Mouse (Mus musculus) MEL (cell line): ENCODE measurements around the gene Fbxo6. TPM values are rescaled to one million over a fixed set of nuclear protein-coding genes. Genes with fewer than 3 reads are reported as not detected.

Experiments
- DNase-seq: peaks from one replicate; pipeline ENCODE4 v3.0.0; 2011; ENCODE audit warnings: low read depth, low spot score
- H3K27ac ChIP-seq: 2 replicates; pipeline ENCODE4 v1.5.1; 2012; ENCODE audit warnings: low read depth, mild to moderate bottlenecking, control low read depth, low read length, moderate library complexity; ENCODE audit not compliant: control insufficient read depth
- H3K27me3 ChIP-seq, 2 experiments: fragments of 150-350 bp in 1 of 2; sonication (generic) in 1 of 2; 2 replicates each; pipeline ENCODE4 v1.6.1; 2012; ENCODE audit warnings: low read length in 2 of 2, mild to moderate bottlenecking in 2 of 2, improper control_type of control experiment in 1 of 2, moderate library complexity in 1 of 2; ENCODE audit not compliant: insufficient read depth in 2 of 2, control insufficient read depth in 1 of 2
- H3K36me3 ChIP-seq, 2 experiments: 2 replicates each; pipeline ENCODE4 v1.6.1; 2012 to 2014; ENCODE audit warnings: low read length in 2 of 2, improper control_type of control experiment in 1 of 2, inconsistent platforms in 1 of 2, mild to moderate bottlenecking in 1 of 2; ENCODE audit not compliant: insufficient read depth in 2 of 2, control insufficient read depth in 1 of 2
- H3K4me1 ChIP-seq, 2 experiments: fragments of 150-350 bp in 1 of 2; sonication (generic) in 1 of 2; 2 replicates each; pipeline ENCODE4 v1.6.1; 2012; ENCODE audit warnings: low read length in 2 of 2, improper control_type of control experiment in 1 of 2, mild to moderate bottlenecking in 1 of 2; ENCODE audit not compliant: insufficient read depth in 2 of 2, control insufficient read depth in 1 of 2
- H3K4me3 ChIP-seq, 2 experiments: fragments of 150-350 bp in 1 of 2; sonication (generic) in 1 of 2; 2 replicates each; pipeline ENCODE4 v1.5.1; 2012; ENCODE audit warnings: low read depth in 2 of 2, low read length in 2 of 2, mild to moderate bottlenecking in 2 of 2, moderate library complexity in 2 of 2, control low read depth in 1 of 2, improper control_type of control experiment in 1 of 2; ENCODE audit not compliant: control insufficient read depth in 1 of 2, insufficient read depth in 1 of 2
- H3K79me2 ChIP-seq: 2 replicates; pipeline ENCODE4 v1.6.1; 2012; ENCODE audit warnings: mild to moderate bottlenecking, low read length, moderate library complexity; ENCODE audit not compliant: control insufficient read depth, poor library complexity, insufficient read depth
- H3K9ac ChIP-seq: 2 replicates; pipeline ENCODE4 v1.6.1; 2012; ENCODE audit warnings: low read depth, mild to moderate bottlenecking, control low read depth, low read length, moderate library complexity; ENCODE audit not compliant: control insufficient read depth, poor library complexity, severe bottlenecking
- H3K9me3 ChIP-seq: fragments of 150-350 bp; sonication (generic); replicated peaks from 2 replicates; pipeline ENCODE4 v1.6.1; 2012; ENCODE audit warnings: mild to moderate bottlenecking, low read length, improper control_type of control experiment, moderate library complexity; ENCODE audit not compliant: insufficient read depth
- CHD1 ChIP-seq: IDR thresholded peaks from 2 replicates; pipeline ENCODE4 v1.6.1; 2012; ENCODE audit warnings: low read depth, mild to moderate bottlenecking, inconsistent platforms, low read length, improper control_type of control experiment
- CHD2 ChIP-seq: IDR thresholded peaks from 2 replicates; pipeline ENCODE4 v1.6.1; 2011; ENCODE audit warnings: low read length, improper control_type of control experiment
- CTCF ChIP-seq, 3 experiments: IDR thresholded peaks in 2 of 3; conservative IDR thresholded peaks in 1 of 3; 2 replicates each; pipeline ENCODE4 v1.5.1; 2011 to 2012; ENCODE audit warnings: low read length in 3 of 3, low read depth in 2 of 3, mild to moderate bottlenecking in 2 of 3, improper control_type of control experiment in 1 of 3, inconsistent platforms in 1 of 3, mixed read lengths in 1 of 3, moderate library complexity in 1 of 3; ENCODE audit not compliant: control insufficient read depth in 1 of 3, insufficient read depth in 1 of 3, poor library complexity in 1 of 3, severe bottlenecking in 1 of 3
- E2F4 ChIP-seq: IDR thresholded peaks from 2 replicates; pipeline ENCODE4 v1.6.1; 2011; ENCODE audit warnings: low read depth, low read length, improper control_type of control experiment, borderline replicate concordance
- ELF1 ChIP-seq: IDR thresholded peaks from 2 replicates; pipeline ENCODE4 v1.6.1; 2014; ENCODE audit warnings: low read depth, mild to moderate bottlenecking, inconsistent platforms, low read length, improper control_type of control experiment, moderate library complexity
- EP300 ChIP-seq, 2 experiments: IDR thresholded peaks; 2 replicates each; pipeline ENCODE4 v1.6.1; 2011; ENCODE audit warnings: improper control_type of control experiment in 2 of 2, low read length in 2 of 2, low read depth in 1 of 2, mild to moderate bottlenecking in 1 of 2
- GATA1 ChIP-seq: IDR thresholded peaks from 2 replicates; pipeline ENCODE4 v1.6.1; 2011; ENCODE audit warnings: low read depth, low read length, improper control_type of control experiment
- HCFC1 ChIP-seq: IDR thresholded peaks from 2 replicates; pipeline ENCODE4 v1.6.1; 2012; ENCODE audit warnings: low read depth, mild to moderate bottlenecking, inconsistent platforms, low read length, improper control_type of control experiment, moderate library complexity
- JUND ChIP-seq: IDR thresholded peaks from 2 replicates; pipeline ENCODE4 v1.6.1; 2011; ENCODE audit warnings: low read depth, mild to moderate bottlenecking, improper control_type of control experiment, low read length
- KAT2A ChIP-seq: conservative IDR thresholded peaks from 2 replicates; pipeline ENCODE4 v1.6.1; 2012; ENCODE audit warnings: low read depth, low read length, improper control_type of control experiment, inconsistent platforms
- MAFK ChIP-seq: IDR thresholded peaks from 2 replicates; pipeline ENCODE4 v1.6.1; 2011; ENCODE audit warnings: low read depth, mild to moderate bottlenecking, low read length, improper control_type of control experiment, borderline replicate concordance
- MAX ChIP-seq: IDR thresholded peaks from 2 replicates; pipeline ENCODE4 v1.6.1; 2011; ENCODE audit warnings: low read length, improper control_type of control experiment
- MAZ ChIP-seq: IDR thresholded peaks from 2 replicates; pipeline ENCODE4 v1.6.1; 2012; ENCODE audit warnings: low read depth, mild to moderate bottlenecking, inconsistent platforms, low read length, improper control_type of control experiment
- MEF2A ChIP-seq: IDR thresholded peaks from 2 replicates; pipeline ENCODE4 v1.6.1; 2014; ENCODE audit warnings: low read depth, mild to moderate bottlenecking, inconsistent platforms, low read length, improper control_type of control experiment; ENCODE audit not compliant: poor library complexity, insufficient replicate concordance, severe bottlenecking; ENCODE audit errors: extremely low read depth
- MXI1 ChIP-seq: IDR thresholded peaks from 2 replicates; pipeline ENCODE4 v1.6.1; 2011; ENCODE audit warnings: mild to moderate bottlenecking, low read depth, low read length, improper control_type of control experiment
- MYB ChIP-seq: IDR thresholded peaks from 2 replicates; pipeline ENCODE4 v1.6.1; 2011; ENCODE audit warnings: mild to moderate bottlenecking, low read depth, low read length, improper control_type of control experiment
- MYC ChIP-seq: IDR thresholded peaks from 2 replicates; pipeline ENCODE4 v1.6.1; 2011; ENCODE audit warnings: low read depth, mild to moderate bottlenecking, low read length, improper control_type of control experiment, moderate library complexity
- NELFE ChIP-seq: IDR thresholded peaks from 2 replicates; pipeline ENCODE4 v1.6.1; 2011; ENCODE audit warnings: low read depth, low read length, improper control_type of control experiment
- NRF1 ChIP-seq: IDR thresholded peaks from 2 replicates; pipeline ENCODE4 v1.6.1; 2014; ENCODE audit warnings: low read depth, mild to moderate bottlenecking, inconsistent platforms, low read length, improper control_type of control experiment, moderate library complexity; ENCODE audit not compliant: poor library complexity, insufficient read depth, severe bottlenecking
- POLR2A ChIP-seq, 2 experiments: IDR thresholded peaks; 2 replicates each; pipeline ENCODE4 v1.6.1; 2011 to 2012; ENCODE audit warnings: low read length in 2 of 2, mild to moderate bottlenecking in 2 of 2, control low read depth in 1 of 2, improper control_type of control experiment in 1 of 2, low read depth in 1 of 2, moderate library complexity in 1 of 2; ENCODE audit not compliant: control insufficient read depth in 1 of 2, insufficient read depth in 1 of 2, poor library complexity in 1 of 2
- POLR2AphosphoS2 ChIP-seq: IDR thresholded peaks from 2 replicates; pipeline ENCODE4 v1.6.1; 2011; ENCODE audit warnings: low read length, improper control_type of control experiment
- RAD21 ChIP-seq: IDR thresholded peaks from 2 replicates; pipeline ENCODE4 v1.6.1; 2011; ENCODE audit warnings: mild to moderate bottlenecking, low read depth, low read length, improper control_type of control experiment
- SIN3A ChIP-seq: IDR thresholded peaks from 2 replicates; pipeline ENCODE4 v1.6.1; 2012; ENCODE audit warnings: low read length, improper control_type of control experiment, inconsistent platforms
- SMC3 ChIP-seq: IDR thresholded peaks from 2 replicates; pipeline ENCODE4 v1.6.1; 2011; ENCODE audit warnings: low read depth, low read length, improper control_type of control experiment
- TBP ChIP-seq: IDR thresholded peaks from 2 replicates; pipeline ENCODE4 v1.8.0; 2011; ENCODE audit warnings: low read depth, low read length, improper control_type of control experiment
- TCF12 ChIP-seq: IDR thresholded peaks from 2 replicates; pipeline ENCODE4 v1.6.1; 2014; ENCODE audit warnings: low read depth, mild to moderate bottlenecking, inconsistent platforms, low read length, improper control_type of control experiment, moderate library complexity
- USF1 ChIP-seq: IDR thresholded peaks from 2 replicates; pipeline ENCODE4 v1.6.1; 2014; ENCODE audit warnings: low read depth, mild to moderate bottlenecking, inconsistent platforms, low read length, improper control_type of control experiment, moderate library complexity
- ZC3H11A ChIP-seq: IDR thresholded peaks from 2 replicates; pipeline ENCODE4 v1.6.1; 2012; ENCODE audit warnings: low read depth, mild to moderate bottlenecking, inconsistent platforms, low read length, improper control_type of control experiment
- ZMIZ1 ChIP-seq: IDR thresholded peaks from 2 replicates; pipeline ENCODE4 v1.6.1; 2012; ENCODE audit warnings: low read depth, mild to moderate bottlenecking, inconsistent platforms, low read length, improper control_type of control experiment, moderate library complexity
- ZNF384 ChIP-seq: IDR thresholded peaks from 2 replicates; pipeline ENCODE4 v1.6.1; 2012; ENCODE audit warnings: low read depth, mild to moderate bottlenecking, inconsistent platforms, low read length, improper control_type of control experiment
- polyA plus RNA-seq, 2 experiments: library from polyadenylated mRNA; stranded (reverse) in 1 of 2; unstranded in 1 of 2; fragments of >175 nt in 1 of 2; fragments of >200 nt in 1 of 2; gene quantifications; 2 replicates each; pipeline versions ENCODE4 v1.2.1 to v1.2.4; 2012; ENCODE audit warnings: low replicate concordance in 2 of 2, low read depth in 1 of 2; ENCODE audit not compliant: insufficient read length in 2 of 2, insufficient read depth in 1 of 2, missing spikeins in 1 of 2
- total RNA-seq: library from RNA; depleted of rRNA; stranded (reverse); fragments of 300-350 nt; gene quantifications from 2 replicates; pipeline ENCODE4 v1.2.3, GENCODE M21; 2012

The Fbxo6 gene
- total and polyA plus RNA-seq, 3 experiments, result 37.3 to 62.6 TPM; not detected in 1

- Histone ChIP-seq H3K9ac (no peak overlapping the region), H3K4me3 (no peak overlapping the region), H3K79me2 (no peaks in the 10 kb centered on the region), H3K4me1 (no peaks in the 10 kb centered on the region; a peak in 2 of 4 replicates), H3K27ac (no peak overlapping the region), H3K27me3 (no peaks in the 10 kb centered on the region), H3K36me3 (no peaks in the 10 kb centered on the region), H3K9me3 (no peaks in the 10 kb centered on the region)
- peak; percentile 75 for TF ChIP-seq SMC3
- TF ChIP-seq MYC, result 0 out of 2 replicates have a peak, but pooled peaks have one; percentile 63
- TF ChIP-seq ZC3H11A, result peak; percentile 51
- TF ChIP-seq MAX, result peak; percentile 83
- peak; percentile 66 for TF ChIP-seq RAD21
- TF ChIP-seq CTCF (IDR thresholded peaks at IDR 0.05 in 2 of 3, conservative IDR thresholded peaks at IDR 0.05 in 1 of 3; ENCODE audit: control insufficient read depth in 1 of 3, insufficient read depth in 1 of 3, low read depth in 2 of 3, low read length in 3 of 3, poor library complexity in 1 of 3, severe bottlenecking in 1 of 3), result peak; percentile 67 to 79 (median 74); a peak in 5 of 6 replicates
- no peak for TF ChIP-seq EP300 (IDR thresholded peaks at IDR 0.05; ENCODE audit: low read depth in 1 of 2, low read length in 2 of 2)
- TF ChIP-seq NELFE, result no peak
- TF ChIP-seq ZNF384, result 0 out of 2 replicates have a peak, but pooled peaks have one; percentile 12
- 0 out of 2 replicates have a peak, but pooled peaks have one; percentile 34 for TF ChIP-seq SIN3A
- TF ChIP-seq MYB, result no peak
- peak; percentile 67 for TF ChIP-seq MAFK
- 0 out of 2 replicates have a peak, but pooled peaks have one; percentile 21 for TF ChIP-seq JUND
- peak; percentile 78 for DNase-seq
These were observed 16.3 kb upstream of the Fbxo6 start for GRCm38 (mm10) chr4:148168287-148168686.

- no peaks in the 10 kb centered on the region for H3K79me2 ChIP-seq
- H3K9me3 ChIP-seq, result no peaks in the 10 kb centered on the region
- no peak overlapping the region for H3K9ac ChIP-seq
- no peaks in the 10 kb centered on the region for H3K27me3 ChIP-seq
- no peaks in the 10 kb centered on the region; a peak in 2 of 4 replicates for H3K4me1 ChIP-seq
- no peak overlapping the region for H3K27ac ChIP-seq
- peak; percentile 61 for DNase-seq
- H3K4me3 ChIP-seq, result no peak overlapping the region
- H3K36me3 ChIP-seq, result no peaks in the 10 kb centered on the region
- TF ChIP-seq SIN3A (no peak), USF1 (no peak), MEF2A (no peak), MAFK (no peak), GATA1 (no peak), POLR2A (IDR thresholded peaks at IDR 0.05; ENCODE audit: control insufficient read depth in 1 of 2, insufficient read depth in 1 of 2, low read depth in 1 of 2, low read length in 2 of 2, poor library complexity in 1 of 2) (no peak), CHD2 (no peak), ZMIZ1 (no peak), HCFC1 (no peak), RAD21 (peak; percentile 57), SMC3 (peak; percentile 74), MYB (no peak), KAT2A (no peak), ZNF384 (no peak), NRF1 (no peak), ZC3H11A (0 out of 2 replicates have a peak, but pooled peaks have one; percentile 22), ELF1 (no peak), JUND (no peak), E2F4 (no peak), TBP (no peak), POLR2AphosphoS2 (no peak), MYC (no peak), MXI1 (no peak), CHD1 (no peak), MAX (no peak), EP300 (IDR thresholded peaks at IDR 0.05; ENCODE audit: low read depth in 1 of 2, low read length in 2 of 2) (no peak), TCF12 (no peak), MAZ (no peak), CTCF (IDR thresholded peaks at IDR 0.05 in 2 of 3, conservative IDR thresholded peaks at IDR 0.05 in 1 of 3; ENCODE audit: control insufficient read depth in 1 of 3, insufficient read depth in 1 of 3, low read depth in 2 of 3, low read length in 3 of 3, poor library complexity in 1 of 3, severe bottlenecking in 1 of 3) (peak in 2 of 3 experiments; percentile 70 to 78; a peak in 5 of 6 replicates)
These were observed 15.0 kb upstream of the Fbxo6 start for GRCm38 (mm10) chr4:148166986-148167385.
